Mouse (Mus musculus) kidney, postnatal 14 days (tissue): ENCODE data around the gene Fmo5.

ENCODE experiments used
- DNase-seq: peaks from one replicate; pipeline ENCODE4 v3.0.0; 2022; ENCODE audit warnings: mixed read lengths

Fmo5 gene

GRCm38 (mm10) chr3:97682159-97682502, 53.5 kb downstream of the Fmo5 start:
- no peak for DNase-seq

GRCm38 (mm10) chr3:97682576-97682975, 54.0 kb downstream of the Fmo5 start:
- no peak for DNase-seq

- peak; percentile 47 for DNase-seq
Measured at GRCm38 (mm10) chr3:97683560-97684195, 55.1 kb downstream of the Fmo5 start.

DNA sequence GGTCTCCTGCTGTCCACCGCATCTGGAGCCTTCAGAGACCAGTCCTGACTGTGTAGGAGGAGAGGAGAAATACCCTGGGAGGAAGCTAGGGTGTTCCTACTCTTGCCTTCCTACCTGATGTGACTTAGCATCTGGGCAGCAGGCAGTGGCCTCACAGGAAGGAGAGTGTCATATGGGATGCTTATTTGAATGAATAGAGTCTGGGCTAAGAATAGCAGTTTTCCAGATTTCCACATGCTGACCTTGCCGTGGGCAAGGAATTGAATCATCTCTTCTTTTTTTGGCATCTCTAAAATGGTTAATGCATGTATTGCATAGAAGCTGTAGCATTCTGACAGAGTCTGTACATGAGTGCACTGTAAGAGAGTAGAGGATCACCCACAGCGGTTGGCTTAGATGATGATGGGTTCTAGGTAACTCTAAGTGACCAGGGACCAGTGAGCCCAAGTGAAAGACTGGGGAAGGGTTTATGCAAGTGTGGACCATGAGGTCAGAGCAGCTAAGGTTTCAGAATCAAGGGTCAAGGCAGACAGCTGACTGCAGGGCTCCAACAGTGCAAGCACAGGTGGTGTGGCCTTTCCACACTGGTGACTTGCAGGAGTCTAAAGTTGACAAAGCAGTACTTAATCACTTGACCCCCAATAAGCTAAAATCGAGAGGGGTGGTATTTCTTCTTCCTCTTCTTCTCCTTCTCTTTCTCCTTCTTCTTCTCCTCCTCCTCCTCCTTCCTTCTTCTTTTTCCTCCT, 57.9 kb downstream of the Fmo5 start:
- DNase-seq: no peak

GRCm38 (mm10) chr3:97689289-97689688, 60.7 kb downstream of the Fmo5 start:
- no peak for DNase-seq

DNA sequence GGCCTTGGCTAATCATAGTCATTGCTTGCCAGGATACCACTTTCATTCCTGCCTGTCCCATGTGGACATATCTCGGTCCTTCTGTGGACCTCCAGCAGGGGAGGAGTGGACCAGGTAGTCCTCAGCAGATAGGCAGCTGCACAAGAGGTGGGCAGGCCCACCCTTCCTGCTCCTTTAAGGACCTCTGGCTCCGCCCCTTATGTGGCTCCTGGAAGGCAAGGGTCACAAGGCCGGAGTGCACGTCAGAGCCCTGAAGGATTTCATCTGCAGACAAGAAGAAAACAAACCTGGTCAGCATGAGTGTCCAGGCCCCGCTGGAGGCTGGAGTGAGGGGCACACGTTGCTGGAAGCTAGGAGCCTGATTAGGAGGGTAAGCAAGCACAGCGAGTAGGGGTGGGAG, 62.0 kb downstream of the Fmo5 start:
- DNase-seq: peak; percentile 46

DNA sequence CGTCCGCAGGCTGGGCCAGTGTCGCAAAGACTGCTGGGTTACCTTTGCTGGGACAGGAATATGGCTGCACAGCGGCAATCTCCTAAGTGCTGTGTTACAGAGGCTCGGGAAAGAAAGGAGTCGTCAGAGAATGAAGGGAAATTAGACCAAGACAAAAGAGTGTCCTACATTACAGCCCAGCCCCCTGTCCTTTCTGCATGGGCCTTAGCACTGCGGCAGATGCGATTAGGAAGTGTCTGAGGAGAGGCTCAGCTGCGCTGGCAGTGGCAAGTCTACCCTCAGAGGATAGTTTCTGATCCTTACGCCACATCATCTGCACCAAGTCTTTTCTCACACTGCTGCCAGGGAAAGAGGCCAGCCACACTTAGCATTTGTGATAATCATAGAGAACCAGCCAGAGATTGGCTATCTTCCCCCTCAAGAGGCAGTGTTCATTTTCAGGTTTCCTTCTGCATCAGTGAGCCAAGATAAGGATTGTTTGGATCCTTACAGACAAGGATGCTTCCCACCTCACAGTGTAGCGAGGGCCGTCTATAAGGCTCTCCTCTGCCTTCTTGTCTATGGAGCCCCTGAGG, 62.9 kb downstream of the Fmo5 start:
- no peak for DNase-seq

DNA sequence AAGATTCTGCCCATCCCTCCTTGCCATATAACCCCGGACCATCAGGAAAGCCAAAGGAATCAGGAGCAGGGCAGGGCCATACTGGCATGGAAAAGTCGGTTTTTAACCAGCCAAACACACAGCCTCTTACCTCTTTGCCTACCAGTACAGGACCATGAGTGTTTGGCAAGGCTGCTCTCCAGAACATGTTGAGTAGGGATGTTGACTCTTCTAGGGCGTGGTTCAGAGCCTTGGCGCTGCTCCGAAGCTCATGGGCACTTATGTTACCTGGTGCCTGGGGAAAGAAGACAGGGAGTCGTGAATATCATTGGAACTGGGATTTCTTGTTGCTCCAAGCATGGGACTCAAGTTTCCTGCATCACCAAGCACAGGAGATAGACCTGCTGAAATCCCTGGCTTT, 65.2 kb downstream of the Fmo5 start:
- DNase-seq: no peak

- DNase-seq: no peak
Measured at GRCm38 (mm10) chr3:97696866-97697265, 68.3 kb downstream of the Fmo5 start.

DNA sequence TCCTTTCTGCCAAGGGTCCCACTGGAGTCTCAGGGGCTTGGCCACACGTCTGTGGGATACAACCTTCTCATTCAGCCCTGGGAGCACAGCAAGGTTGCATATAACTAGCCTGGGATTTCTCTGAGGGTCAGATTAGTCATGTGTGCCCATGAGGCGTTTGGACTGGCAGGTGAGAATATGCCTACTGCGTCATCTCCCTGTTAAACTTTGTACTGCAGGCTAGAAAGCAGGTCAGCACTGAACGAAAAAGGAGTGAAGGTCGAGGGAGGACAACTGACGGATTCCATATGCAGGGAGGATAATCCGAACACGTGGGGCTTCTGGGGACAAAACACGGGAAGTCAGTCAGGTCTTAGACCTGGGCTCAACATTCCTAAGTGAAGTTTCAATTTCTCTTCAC, 68.7 kb downstream of the Fmo5 start:
- DNase-seq: peak; percentile 57

DNA sequence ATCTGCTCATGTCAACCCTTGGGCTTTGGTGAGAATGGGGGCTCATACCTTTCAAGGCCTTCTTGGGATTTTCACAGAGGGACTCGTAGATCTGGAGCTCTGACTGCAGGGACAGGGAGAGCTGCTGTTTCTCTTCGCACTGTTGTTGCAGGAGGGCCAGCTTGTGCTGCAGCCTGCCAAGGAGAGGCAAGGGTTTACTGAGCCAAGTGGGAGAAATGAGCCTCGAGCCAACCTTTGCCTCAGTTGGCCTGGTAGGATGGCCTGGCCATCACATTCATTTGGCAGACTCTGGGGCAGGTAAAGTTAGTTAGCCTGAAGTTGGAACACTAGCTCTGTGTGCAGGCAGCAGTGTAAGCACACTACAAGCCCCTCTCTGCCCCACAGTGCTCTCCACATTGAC, 70.5 kb downstream of the Fmo5 start:
- no peak for DNase-seq

- no peak for DNase-seq
Measured at GRCm38 (mm10) chr3:97701198-97701597, 72.6 kb downstream of the Fmo5 start.

DNA sequence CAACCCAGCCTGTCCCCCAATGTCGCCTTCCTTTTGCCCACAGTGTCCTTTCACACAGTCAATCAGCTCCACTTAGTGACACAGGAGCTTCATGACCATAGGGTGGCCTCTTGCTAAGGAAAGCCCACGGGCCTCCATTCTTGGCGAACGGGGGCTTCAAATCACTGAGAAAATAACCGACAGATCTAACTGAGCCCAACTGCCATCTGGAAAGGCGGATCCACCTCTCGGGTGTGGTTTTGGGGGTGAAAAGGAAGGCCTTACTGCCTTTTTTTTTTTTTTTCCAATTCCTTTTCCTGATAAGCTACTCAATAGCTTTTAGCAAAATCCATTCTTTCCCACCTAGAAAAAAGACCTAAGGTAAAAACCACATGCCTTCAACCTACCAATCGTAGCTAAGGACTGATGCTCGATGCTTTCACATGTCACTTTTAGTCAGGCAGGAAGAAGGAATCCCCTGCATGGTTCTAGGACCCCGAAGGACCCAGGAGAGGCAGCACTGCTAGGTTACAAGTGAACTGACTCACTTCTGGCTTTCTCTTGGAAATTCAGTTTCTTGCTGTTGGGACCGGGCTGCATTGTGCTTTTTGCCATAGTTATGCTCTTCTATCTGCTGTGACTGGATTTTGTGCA, 74.0 kb downstream of the Fmo5 start:
- DNase-seq: no peak
